Comparison of ENCODE assay signal across 8 mouse cellular contexts in genomic region chr1:58711365-58712016, GRCm38 (mm10). TPM values are rescaled to one million over a fixed set of nuclear protein-coding genes. Genes with fewer than 3 reads are reported as not detected.
DNase-seq lines count a peak whose midpoint lies in the region; ATAC-seq and TF ChIP-seq lines count a peak whose summit lies in the region.

Gene Cflar, plus strand, starts transcription at chr1:58711508.

- peaks cover 26% of the 10 kb centered on the region for H3K4me1 ChIP-seq in E14TG2a.4 (replicated peaks; ENCODE audit: low read depth, low read length)
- H3K4me1 ChIP-seq in forebrain, embryonic 10.5 days = peaks cover 50% of the 10 kb centered on the region
- H3K4me1 ChIP-seq in heart, embryonic 16.5 days (ENCODE audit: control insufficient read depth, insufficient read depth, low read length) = peaks cover 22% of the 10 kb centered on the region
- peaks cover 7% of the 10 kb centered on the region for H3K4me1 ChIP-seq in lung, adult 2 months (ENCODE audit: control insufficient read depth, insufficient read depth, low read length)
- H3K4me1 ChIP-seq in neural tube, embryonic 15.5 days = peaks cover 10% of the 10 kb centered on the region

- TF ChIP-seq POLR2A in lung, adult 2 months (IDR thresholded peaks at IDR 0.05; ENCODE audit: borderline replicate concordance, extremely low read depth, low read depth, low read length) = peak; percentile 87; the same call in 1 of the 2 replicates

- peak within 1 kb of the TSS; percentile 80 for H3K4me3 ChIP-seq in E14TG2a.4 (replicated peaks; ENCODE audit: low read length)
- H3K4me3 ChIP-seq in forebrain, embryonic 10.5 days = peak within 1 kb of the TSS; percentile 71
- H3K4me3 ChIP-seq in heart, embryonic 16.5 days (ENCODE audit: low read length) = peak within 1 kb of the TSS; percentile 87
- peak within 1 kb of the TSS; percentile 96 for H3K4me3 ChIP-seq in lung, adult 2 months (replicated peaks; ENCODE audit: extremely low read depth, low read depth, low read length)
- H3K4me3 ChIP-seq in neural tube, embryonic 15.5 days (replicated peaks) = peak within 1 kb of the TSS; percentile 66

- peak within 1 kb of the TSS; percentile 67 for H3K4me2 ChIP-seq in heart, embryonic 16.5 days (ENCODE audit: low read depth, low read length)
- H3K4me2 ChIP-seq in neural tube, embryonic 15.5 days = peak within 1 kb of the TSS; percentile 64

- DNase-seq in c-Kit-negative CD71-positive TER-119-positive erythroid progenitor cells, embryonic 14.5 days (ENCODE audit: low read depth, low spot score) = peak; percentile 49
- DNase-seq in forebrain, embryonic 10.5 days (ENCODE audit: extremely low spot score, low spot score) = peak; percentile 77
- peak; percentile 82 to 86 for DNase-seq in kidney, postnatal 25 days
- DNase-seq in lung, adult 2 months = peak; percentile 79
- DNase-seq in thymus, adult 18-20 months = peak; percentile 59 to 68

- H3K36me3 ChIP-seq in E14TG2a.4 (ENCODE audit: insufficient read depth, low read length) = peaks cover 17% of the 10 kb centered on the region
- H3K36me3 ChIP-seq in forebrain, embryonic 10.5 days (replicated peaks) = peaks cover 17% of the 10 kb centered on the region
- H3K36me3 ChIP-seq in heart, embryonic 16.5 days (ENCODE audit: control insufficient read depth, insufficient read depth) = peaks cover 13% of the 10 kb centered on the region
- no peaks in the 10 kb centered on the region for H3K36me3 ChIP-seq in neural tube, embryonic 15.5 days

- H3K9ac ChIP-seq in heart, embryonic 16.5 days (ENCODE audit: low read length) = peak within 1 kb of the TSS; percentile 95
- H3K9ac ChIP-seq in neural tube, embryonic 15.5 days (replicated peaks) = peak within 1 kb of the TSS; percentile 70

- peak; percentile 59 for ATAC-seq in heart, embryonic 16.5 days (replicated peaks; ENCODE audit: extremely low read depth, insufficient read depth, low FRiP score)
- ATAC-seq in neural tube, embryonic 15.5 days (ENCODE audit: low FRiP score) = peak; percentile 82

- no peaks in the 10 kb centered on the region for H3K27me3 ChIP-seq in E14TG2a.4 (ENCODE audit: insufficient read depth, low read length)
- no peaks in the 10 kb centered on the region for H3K27me3 ChIP-seq in forebrain, embryonic 10.5 days (ENCODE audit: poor library complexity, severe bottlenecking)
- H3K27me3 ChIP-seq in heart, embryonic 16.5 days (ENCODE audit: control insufficient read depth, insufficient read depth, low read length) = no peaks in the 10 kb centered on the region
- no peaks in the 10 kb centered on the region for H3K27me3 ChIP-seq in neural tube, embryonic 15.5 days (replicated peaks)

- WGBS in forebrain, embryonic 10.5 days = under 1% methylated on average over 45 of the region's 45 CpGs
- under 1% methylated on average over 44 of the region's 45 CpGs for WGBS in heart, embryonic 16.5 days
- WGBS in lung, adult 2 months = 1% methylated on average over 45 of the region's 45 CpGs
- WGBS in neural tube, embryonic 15.5 days = under 1% methylated on average over 45 of the region's 45 CpGs

- H3K27ac ChIP-seq in forebrain, embryonic 10.5 days = peak within 1 kb of the TSS; percentile 96
- H3K27ac ChIP-seq in heart, embryonic 16.5 days (ENCODE audit: low read length) = peak within 1 kb of the TSS; percentile 100
- H3K27ac ChIP-seq in neural tube, embryonic 15.5 days (replicated peaks) = peak within 1 kb of the TSS; percentile 87

- no peak for TF ChIP-seq CTCF in E14TG2a.4 (conservative IDR thresholded peaks at IDR 0.05; ENCODE audit: low read length)
- TF ChIP-seq CTCF in lung, adult 2 months (IDR thresholded peaks at IDR 0.05; ENCODE audit: insufficient read depth, low read length) = no peak

- H3K9me3 ChIP-seq in E14TG2a.4 (ENCODE audit: low read length) = peaks cover 21% of the 10 kb centered on the region
- no peaks in the 10 kb centered on the region for H3K9me3 ChIP-seq in forebrain, embryonic 10.5 days
- no peaks in the 10 kb centered on the region for H3K9me3 ChIP-seq in heart, embryonic 16.5 days (replicated peaks; ENCODE audit: control insufficient read depth, low read length)
- no peaks in the 10 kb centered on the region for H3K9me3 ChIP-seq in neural tube, embryonic 15.5 days (replicated peaks)

RNA-seq across cellular contexts. Expression of gene Cflar, which starts in this region (rescaled TPM):
- 26.3 and 30.7 TPM in 2 replicates for polyA plus RNA-seq in forebrain, embryonic 10.5 days (2016; fragmentation: Nextera tagmentation; extraction: Ambion mirVana)
- 39.2 and 42.0 TPM in 2 replicates for polyA plus RNA-seq in heart, embryonic 16.5 days (2015; fragmentation: Nextera tagmentation; extraction: Ambion mirVana)
- 49.3 and 63.2 TPM in 2 replicates for polyA plus RNA-seq in lung, adult 2 months (2012; rRNA removed)
- polyA plus RNA-seq in neural tube, embryonic 15.5 days (2015; fragmentation: Nextera tagmentation; extraction: Ambion mirVana) = 15.3 and 20.0 TPM in 2 replicates

Comparison
In these comparisons a context has a peak if more than half of its experiments do, and no peak if none do; other contexts are left out.
1. Peak in every context shown above with its lines: DNase-seq, ATAC-seq, H3K4me3 ChIP-seq and H3K27ac ChIP-seq.